Mouse (Mus musculus): ENCODE measurements around the gene Vat1. TPM values are rescaled to one million over a fixed set of nuclear protein-coding genes. Genes with fewer than 3 reads are reported as not detected.
A peak's percentile ranks its signal among the peaks of the same experiment; 100 is the strongest.
"Not testable (repeated sequence)": the region's sequence is repeated elsewhere in the genome, so short reads cannot be mapped to it uniquely, and the experiment has no call there.

The Vat1 gene
- polyA plus RNA-seq, 1 experiment from 2014 or later, result 108 TPM

- WGBS, result 34% methylated on average over 13 of the region's 13 CpGs
- no peaks in the 10 kb centered on the region for H3K9me3 ChIP-seq
- H3K4me1 ChIP-seq (replicated peaks), result peaks cover 84% of the 10 kb centered on the region
- peak overlapping the region; percentile 81 for H3K27ac ChIP-seq
- peaks cover 8% of the 10 kb centered on the region for H3K27me3 ChIP-seq (ENCODE audit: insufficient read depth, poor library complexity, severe bottlenecking)
- peak overlapping the region; percentile 75 for H3K4me3 ChIP-seq
- H3K36me3 ChIP-seq, result peaks cover 48% of the 10 kb centered on the region
- DNase-seq (ENCODE audit: low spot score), result peak; percentile 66
Observed at GRCm38 (mm10) chr11:101462583-101463440, 3.2 kb downstream of the Vat1 start.

GRCm38 (mm10) chr11:101462141-101462540 is 3.9 kb downstream of the Vat1 start:
- peak overlapping the region; percentile 81 for H3K27ac ChIP-seq
- 74% methylated on average over 14 of the region's 14 CpGs for WGBS

GRCm38 (mm10) chr11:101460321-101460720 is 5.7 kb downstream of the Vat1 start:
- Histone ChIP-seq H3K4me1 (replicated peaks) (peaks cover 63% of the 10 kb centered on the region), H3K27ac (peak overlapping the region; percentile 66; the same call in 1 of the 2 replicates), H3K36me3 (peaks cover 61% of the 10 kb centered on the region), H3K4me3 (no peak overlapping the region), H3K27me3 (ENCODE audit: insufficient read depth, poor library complexity, severe bottlenecking) (no peaks in the 10 kb centered on the region), H3K9me3 (no peaks in the 10 kb centered on the region)
- 88% methylated on average over 15 of the region's 15 CpGs for WGBS
- DNase-seq (ENCODE audit: low spot score), result no peak

More at GRCm38 (mm10) chr11:101462141-101462540, 3.9 kb downstream of the Vat1 start:
- Histone ChIP-seq H3K4me3 (peak overlapping the region; percentile 75), H3K27me3 (ENCODE audit: insufficient read depth, poor library complexity, severe bottlenecking) (peaks cover 7% of the 10 kb centered on the region), H3K9me3 (no peaks in the 10 kb centered on the region), H3K36me3 (peaks cover 54% of the 10 kb centered on the region), H3K4me1 (replicated peaks) (peaks cover 78% of the 10 kb centered on the region)
- DNase-seq (ENCODE audit: low spot score), result no peak

- Histone ChIP-seq H3K27me3 (ENCODE audit: insufficient read depth, poor library complexity, severe bottlenecking) (no peaks in the 10 kb centered on the region), H3K4me1 (replicated peaks) (peaks cover 63% of the 10 kb centered on the region), H3K36me3 (peaks cover 61% of the 10 kb centered on the region), H3K9me3 (no peaks in the 10 kb centered on the region), H3K4me3 (no peak overlapping the region), H3K27ac (peak overlapping the region; percentile 66; the same call in 1 of the 2 replicates)
- DNase-seq (ENCODE audit: low spot score), result no peak
- 35% methylated on average over 6 of the region's 6 CpGs for WGBS
Observed at GRCm38 (mm10) chr11:101459716-101460115, 6.3 kb downstream of the Vat1 start.

GRCm38 (mm10) chr11:101458217-101458616 is 7.8 kb downstream of the Vat1 start:
- no peak for DNase-seq (ENCODE audit: low spot score)
- no peaks in the 10 kb centered on the region for H3K27me3 ChIP-seq (ENCODE audit: insufficient read depth, poor library complexity, severe bottlenecking)
- H3K36me3 ChIP-seq, result peaks cover 61% of the 10 kb centered on the region
- H3K9me3 ChIP-seq, result no peaks in the 10 kb centered on the region
- H3K4me3 ChIP-seq, result no peak overlapping the region
- H3K27ac ChIP-seq, result 0 out of 2 replicates have a peak overlapping the region, but pooled peaks have one; percentile 16
- 85% methylated on average over 12 of the region's 12 CpGs for WGBS
- peaks cover 57% of the 10 kb centered on the region for H3K4me1 ChIP-seq (replicated peaks)

GRCm38 (mm10) chr11:101457631-101458030 is 8.4 kb downstream of the Vat1 start:
- peaks cover 51% of the 10 kb centered on the region for H3K4me1 ChIP-seq (replicated peaks)

GRCm38 (mm10) chr11:101455627-101456026 is 10.4 kb downstream of the Vat1 start:
- Histone ChIP-seq H3K36me3 (peaks cover 41% of the 10 kb centered on the region), H3K27me3 (ENCODE audit: insufficient read depth, poor library complexity, severe bottlenecking) (no peaks in the 10 kb centered on the region), H3K9me3 (no peaks in the 10 kb centered on the region), H3K4me1 (replicated peaks) (peaks cover 42% of the 10 kb centered on the region), H3K27ac (peak overlapping the region; percentile 35; the same call in 1 of the 2 replicates), H3K4me3 (no peak overlapping the region)
- 89% methylated on average over 7 of the region's 7 CpGs for WGBS
- no peak for DNase-seq (ENCODE audit: low spot score)

More at GRCm38 (mm10) chr11:101457631-101458030, 8.4 kb downstream of the Vat1 start:
- no peaks in the 10 kb centered on the region for H3K9me3 ChIP-seq
- H3K27ac ChIP-seq, result no peak overlapping the region
- no peak overlapping the region for H3K4me3 ChIP-seq
- no peak for DNase-seq (ENCODE audit: low spot score)
- H3K27me3 ChIP-seq (ENCODE audit: insufficient read depth, poor library complexity, severe bottlenecking), result no peaks in the 10 kb centered on the region
- WGBS, result 93% methylated on average over 9 of the region's 9 CpGs
- peaks cover 61% of the 10 kb centered on the region for H3K36me3 ChIP-seq

- no peak for DNase-seq (ENCODE audit: low spot score)
- peak overlapping the region; percentile 69 for H3K27ac ChIP-seq
- H3K27me3 ChIP-seq (ENCODE audit: insufficient read depth, poor library complexity, severe bottlenecking), result no peaks in the 10 kb centered on the region
- WGBS, result 48% methylated on average over 6 of the region's 6 CpGs
- H3K36me3 ChIP-seq, result peaks cover 32% of the 10 kb centered on the region
- no peaks in the 10 kb centered on the region for H3K9me3 ChIP-seq
- no peak overlapping the region for H3K4me3 ChIP-seq
- H3K4me1 ChIP-seq (replicated peaks), result peaks cover 34% of the 10 kb centered on the region
Observed at GRCm38 (mm10) chr11:101454702-101455101, 11.3 kb downstream of the Vat1 start.

GRCm38 (mm10) chr11:101452093-101452774 is 13.8 kb downstream of the Vat1 start:
- no peak for DNase-seq (ENCODE audit: low spot score)
- Histone ChIP-seq H3K27me3 (ENCODE audit: insufficient read depth, poor library complexity, severe bottlenecking) (no peaks in the 10 kb centered on the region), H3K9me3 (no peaks in the 10 kb centered on the region), H3K27ac (no peak overlapping the region), H3K4me1 (replicated peaks) (peaks cover 19% of the 10 kb centered on the region), H3K36me3 (peaks cover 8% of the 10 kb centered on the region; the same call in 1 of the 2 replicates), H3K4me3 (no peak overlapping the region)
- WGBS, result 77% methylated on average over 10 of the region's 10 CpGs

GRCm38 (mm10) chr11:101451536-101451935 is 14.5 kb downstream of the Vat1 start:
- H3K4me1 ChIP-seq (replicated peaks), result peaks cover 19% of the 10 kb centered on the region
- H3K36me3 ChIP-seq, result peaks cover 6% of the 10 kb centered on the region
- H3K9me3 ChIP-seq, result no peaks in the 10 kb centered on the region
- no peak overlapping the region for H3K27ac ChIP-seq
- H3K27me3 ChIP-seq (ENCODE audit: insufficient read depth, poor library complexity, severe bottlenecking), result no peaks in the 10 kb centered on the region
- no peak for DNase-seq (ENCODE audit: low spot score)
- 94% methylated on average over 10 of the region's 10 CpGs for WGBS
- no peak overlapping the region for H3K4me3 ChIP-seq

GRCm38 (mm10) chr11:101450394-101450793 is 15.6 kb downstream of the Vat1 start:
- H3K4me1 ChIP-seq (replicated peaks), result peaks cover 16% of the 10 kb centered on the region
- no peak overlapping the region for H3K4me3 ChIP-seq
- WGBS, result 81% methylated on average over 3 of the region's 3 CpGs
- no peak for DNase-seq (ENCODE audit: low spot score)
- no peaks in the 10 kb centered on the region for H3K27me3 ChIP-seq (ENCODE audit: insufficient read depth, poor library complexity, severe bottlenecking)
- no peak overlapping the region for H3K27ac ChIP-seq
- H3K9me3 ChIP-seq, result no peaks in the 10 kb centered on the region
- H3K36me3 ChIP-seq, result peaks cover 12% of the 10 kb centered on the region

- not testable (repeated sequence) for H3K27ac ChIP-seq; DNase-seq (ENCODE audit: low spot score)
Observed at GRCm38 (mm10) chr11:101449596-101449995, 16.4 kb downstream of the Vat1 start.

GRCm38 (mm10) chr11:101448899-101449298 is 17.1 kb downstream of the Vat1 start:
- Histone ChIP-seq H3K4me1 (replicated peaks) (peaks cover 12% of the 10 kb centered on the region), H3K4me3 (peak overlapping the region; percentile 37; the same call in 1 of the 2 replicates), H3K27me3 (ENCODE audit: insufficient read depth, poor library complexity, severe bottlenecking) (no peaks in the 10 kb centered on the region), H3K27ac (peak overlapping the region; percentile 70; the same call in 1 of the 2 replicates), H3K36me3 (peaks cover 27% of the 10 kb centered on the region), H3K9me3 (no peaks in the 10 kb centered on the region)
- no peak for DNase-seq (ENCODE audit: low spot score)
- WGBS, result 88% methylated on average over 4 of the region's 4 CpGs

More at GRCm38 (mm10) chr11:101449596-101449995, 16.4 kb downstream of the Vat1 start:
- not testable (repeated sequence) for H3K9me3 ChIP-seq; H3K27me3 ChIP-seq (ENCODE audit: insufficient read depth, poor library complexity, severe bottlenecking); H3K4me3 ChIP-seq
- 87% methylated on average over 4 of the region's 4 CpGs for WGBS
- H3K4me1 ChIP-seq (replicated peaks), result peaks cover 10% of the 10 kb centered on the region
- peaks cover 20% of the 10 kb centered on the region for H3K36me3 ChIP-seq

Data from hindbrain, embryonic 10.5 days (tissue).